Mouse (Mus musculus) C2C12 (cell line): ENCODE measurements around the gene Gpx2.

Experiments used
- CEBPB ChIP-seq: IDR thresholded peaks from one replicate; pipeline ENCODE4 v1.6.1; 2011; ENCODE audit warnings: low read depth, mild to moderate bottlenecking, control low read depth, moderate library complexity
- CTCF ChIP-seq: IDR thresholded peaks from one replicate; pipeline ENCODE4 v1.5.1; 2011; ENCODE audit not compliant: control insufficient read depth, insufficient read depth, insufficient read length
- FOSL1 ChIP-seq: IDR thresholded peaks from one replicate; pipeline ENCODE4 v1.8.0; 2011; ENCODE audit warnings: mild to moderate bottlenecking, low read length; ENCODE audit not compliant: poor library complexity, insufficient read depth, severe bottlenecking
- MAX ChIP-seq: IDR thresholded peaks from one replicate; pipeline ENCODE4 v1.6.1; 2011; ENCODE audit warnings: mild to moderate bottlenecking, control low read depth
- MYOD1 ChIP-seq: IDR thresholded peaks from one replicate; pipeline ENCODE4 v1.6.1; 2011; ENCODE audit warnings: low read depth; ENCODE audit not compliant: control insufficient read depth, insufficient read length
- USF1 ChIP-seq: IDR thresholded peaks from one replicate; pipeline ENCODE4 v1.6.1; 2011; ENCODE audit warnings: low read depth, mild to moderate bottlenecking, control low read depth, moderate library complexity

DNA sequence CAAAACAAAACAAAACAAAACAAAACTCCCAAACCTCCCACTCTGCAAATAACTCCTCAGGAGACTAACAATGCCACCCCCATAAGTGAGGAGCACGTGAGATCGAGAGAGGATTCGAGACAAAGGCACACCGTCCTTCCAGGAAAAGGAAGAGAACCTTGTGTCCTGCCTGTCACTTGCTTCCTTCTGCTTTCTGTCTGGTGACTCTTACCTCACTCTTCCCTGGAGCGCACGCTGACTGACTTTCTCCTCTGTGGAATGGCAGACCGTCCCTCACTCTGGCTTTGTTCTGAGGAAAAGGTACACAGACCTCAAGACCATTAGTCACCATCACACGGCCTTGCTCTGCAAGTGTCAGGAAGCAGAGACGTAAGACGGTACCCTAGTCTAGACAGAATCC is 18.2 kb upstream of the Gpx2 start:
- TF ChIP-seq CTCF (no peak), USF1 (no peak), FOSL1 (no peak), MYOD1 (no peak), CEBPB (no peak), MAX (no peak)
